Mouse (Mus musculus) CH12.LX (cell line): ENCODE measurements around the gene Myom1. TPM values are rescaled to one million over a fixed set of nuclear protein-coding genes. Genes with fewer than 3 reads are reported as not detected.

Source experiments
- DNase-seq: peaks from one replicate; pipeline ENCODE4 v3.0.0-alpha.2; 2013; ENCODE audit errors: extremely low read depth
- H3K27ac ChIP-seq: 2 replicates; pipeline ENCODE4 v1.5.1; 2012; ENCODE audit warnings: low read depth, mild to moderate bottlenecking, control low read depth, moderate library complexity; ENCODE audit not compliant: insufficient read depth
- H3K27me3 ChIP-seq: replicated peaks from 2 replicates; pipeline ENCODE3; 2012; ENCODE audit warnings: inconsistent platforms
- H3K36me3 ChIP-seq, 2 experiments: replicated peaks in 1 of 2; 2 replicates each; pipeline versions ENCODE3 to v1.6.1; 2012; ENCODE audit warnings: inconsistent platforms in 1 of 2, low read length in 1 of 2, mild to moderate bottlenecking in 1 of 2, mixed read lengths in 1 of 2, moderate library complexity in 1 of 2; ENCODE audit not compliant: control insufficient read depth in 1 of 2, insufficient read depth in 1 of 2
- H3K4me1 ChIP-seq, 2 experiments: 2 replicates each; pipeline ENCODE4 v1.6.1; 2012; ENCODE audit warnings: inconsistent platforms in 1 of 2, moderate library complexity in 1 of 2; ENCODE audit not compliant: insufficient read depth in 2 of 2, control insufficient read depth in 1 of 2
- H3K4me2 ChIP-seq: 2 replicates; pipeline ENCODE4 v1.6.1; 2012; ENCODE audit warnings: low read depth, mild to moderate bottlenecking, control low read depth; ENCODE audit not compliant: poor library complexity, insufficient read depth, severe bottlenecking
- H3K4me3 ChIP-seq, 3 experiments: fragments of 150-350 bp in 1 of 3; sonication (generic) in 1 of 3; replicated peaks in 1 of 3; 2 replicates each; pipeline versions ENCODE3 to v1.5.1; 2011 to 2012; ENCODE audit warnings: low read depth in 2 of 3, low read length in 2 of 3, mild to moderate bottlenecking in 2 of 3, moderate library complexity in 2 of 3, control low read depth in 1 of 3, improper control_type of control experiment in 1 of 3, inconsistent platforms in 1 of 3, mixed read lengths in 1 of 3; ENCODE audit not compliant: poor library complexity in 1 of 3
- H3K79me2 ChIP-seq: replicated peaks from 2 replicates; pipeline ENCODE4 v1.6.1; 2012; ENCODE audit warnings: mild to moderate bottlenecking, moderate library complexity; ENCODE audit not compliant: control insufficient read depth, poor library complexity, insufficient read depth, severe bottlenecking; ENCODE audit errors: extremely low read depth
- H3K9ac ChIP-seq: 2 replicates; pipeline ENCODE4 v1.6.1; 2012; ENCODE audit warnings: low read depth, mild to moderate bottlenecking, control low read depth, moderate library complexity; ENCODE audit not compliant: insufficient read depth
- H3K9me3 ChIP-seq: replicated peaks from 2 replicates; pipeline ENCODE3; 2012; ENCODE audit warnings: low read length, inconsistent platforms, mixed read lengths
- CHD1 ChIP-seq: IDR thresholded peaks from 2 replicates; pipeline ENCODE4 v1.6.1; 2012; ENCODE audit warnings: low read depth, low read length, improper control_type of control experiment, inconsistent platforms
- CTCF ChIP-seq, 2 experiments: IDR thresholded peaks in 1 of 2; conservative IDR thresholded peaks in 1 of 2; 2 replicates each; pipeline ENCODE4 v1.5.1; 2011 to 2012; ENCODE audit warnings: low read depth in 2 of 2, low read length in 2 of 2, improper control_type of control experiment in 1 of 2, inconsistent platforms in 1 of 2, mild to moderate bottlenecking in 1 of 2, moderate library complexity in 1 of 2
- EP300 ChIP-seq: IDR thresholded peaks from 2 replicates; pipeline ENCODE4 v1.6.1; 2011; ENCODE audit warnings: low read length, improper control_type of control experiment
- ETS1 ChIP-seq: conservative IDR thresholded peaks from 2 replicates; pipeline ENCODE4 v1.6.1; 2012; ENCODE audit warnings: low read depth, mild to moderate bottlenecking, inconsistent platforms, low read length, improper control_type of control experiment, moderate library complexity
- GABPA ChIP-seq: IDR thresholded peaks from 2 replicates; pipeline ENCODE4 v1.6.1; 2012; ENCODE audit warnings: low read depth, low read length, improper control_type of control experiment, inconsistent platforms; ENCODE audit not compliant: insufficient replicate concordance
- HCFC1 ChIP-seq: IDR thresholded peaks from 2 replicates; pipeline ENCODE4 v1.6.1; 2012; ENCODE audit warnings: low read depth, mild to moderate bottlenecking, inconsistent platforms, low read length, improper control_type of control experiment
- JUND ChIP-seq: conservative IDR thresholded peaks from 2 replicates; pipeline ENCODE4 v1.6.1; 2011; ENCODE audit warnings: low read depth, low read length, improper control_type of control experiment
- MAFK ChIP-seq: IDR thresholded peaks from 2 replicates; pipeline ENCODE4 v1.6.1; 2011; ENCODE audit warnings: low read length, improper control_type of control experiment; ENCODE audit not compliant: insufficient replicate concordance
- MEF2A ChIP-seq: IDR thresholded peaks from 2 replicates; pipeline ENCODE4 v1.6.1; 2014; ENCODE audit warnings: low read depth, mild to moderate bottlenecking, inconsistent platforms, low read length, improper control_type of control experiment, borderline replicate concordance
- MXI1 ChIP-seq: IDR thresholded peaks from 2 replicates; pipeline ENCODE4 v1.6.1; 2011; ENCODE audit warnings: mild to moderate bottlenecking, low read depth, low read length, improper control_type of control experiment
- NRF1 ChIP-seq: IDR thresholded peaks from 2 replicates; pipeline ENCODE4 v1.6.1; 2014; ENCODE audit warnings: low read depth, mild to moderate bottlenecking, inconsistent platforms, low read length, improper control_type of control experiment, moderate library complexity
- POLR2AphosphoS2 ChIP-seq: IDR thresholded peaks from 2 replicates; pipeline ENCODE4 v1.6.1; 2011; ENCODE audit warnings: low read depth, low read length, improper control_type of control experiment
- RCOR1 ChIP-seq: conservative IDR thresholded peaks from 2 replicates; pipeline ENCODE4 v1.6.1; 2012; ENCODE audit warnings: low read depth, mild to moderate bottlenecking, inconsistent platforms, low read length, improper control_type of control experiment
- SIN3A ChIP-seq: IDR thresholded peaks from 2 replicates; pipeline ENCODE4 v1.6.1; 2012; ENCODE audit warnings: low read length, improper control_type of control experiment, inconsistent platforms
- SMC3 ChIP-seq: IDR thresholded peaks from 2 replicates; pipeline ENCODE4 v1.6.1; 2011; ENCODE audit warnings: low read depth, low read length, improper control_type of control experiment
- TBP ChIP-seq: conservative IDR thresholded peaks from 2 replicates; pipeline ENCODE4 v1.6.1; 2011; ENCODE audit warnings: low read depth, low read length, improper control_type of control experiment
- UBTF ChIP-seq: IDR thresholded peaks from 2 replicates; pipeline ENCODE4 v1.6.1; 2012; ENCODE audit warnings: low read depth, mild to moderate bottlenecking, inconsistent platforms, low read length, improper control_type of control experiment, moderate library complexity
- USF1 ChIP-seq: IDR thresholded peaks from 2 replicates; pipeline ENCODE4 v1.6.1; 2014; ENCODE audit warnings: low read depth, mild to moderate bottlenecking, inconsistent platforms, low read length, improper control_type of control experiment
- USF2 ChIP-seq: conservative IDR thresholded peaks from 2 replicates; pipeline ENCODE4 v1.6.1; 2011; ENCODE audit warnings: low read depth, low read length, improper control_type of control experiment
- ZC3H11A ChIP-seq: IDR thresholded peaks from 2 replicates; pipeline ENCODE4 v1.6.1; 2012; ENCODE audit warnings: low read depth, mild to moderate bottlenecking, inconsistent platforms, low read length, improper control_type of control experiment
- ZMIZ1 ChIP-seq: IDR thresholded peaks from 2 replicates; pipeline ENCODE4 v1.6.1; 2012; ENCODE audit warnings: low read depth, mild to moderate bottlenecking, inconsistent platforms, low read length, improper control_type of control experiment
- ZNF384 ChIP-seq: IDR thresholded peaks from 2 replicates; pipeline ENCODE4 v1.6.1; 2012; ENCODE audit warnings: low read depth, low read length, improper control_type of control experiment, inconsistent platforms
- dilution Hi-C: fragments of 300-500 bp; cut with MboI; formaldehyde crosslinking; loops from 2 replicates; pipeline ENCODE4 v1.14.3; 2020; ENCODE audit warnings: low sequenced_read_pairs; ENCODE audit not compliant: extremely low pct_unique_long_range_greater_than_20kb, extremely low pct_ligation_motif_present
- in situ Hi-C: fragments of 300-500 bp; cut with MboI; formaldehyde crosslinking; loops from 3 replicates; pipeline ENCODE4 v1.14.3; 2019; ENCODE audit warnings: low sequenced_read_pairs, low pct_ligation_motif_present, low pct_unique_long_range_greater_than_20kb, mixed read lengths
- polyA plus RNA-seq: library from polyadenylated mRNA; unstranded; fragments of >175 nt; gene quantifications from 2 replicates; pipeline ENCODE4 v1.2.1, GENCODE M21; 2012; ENCODE audit warnings: low read depth; ENCODE audit not compliant: insufficient read length
- total RNA-seq, 2 experiments: library from RNA; depleted of rRNA; stranded (reverse); fragments of 300-350 nt in 1 of 2; fragments of >200 nt in 1 of 2; gene quantifications; 2 replicates each; pipeline ENCODE4 v1.2.3; 2012 to 2014

The Myom1 gene
- total and polyA plus RNA-seq, 3 experiments: 0.26 to 0.93 (median 0.55) TPM

DNA sequence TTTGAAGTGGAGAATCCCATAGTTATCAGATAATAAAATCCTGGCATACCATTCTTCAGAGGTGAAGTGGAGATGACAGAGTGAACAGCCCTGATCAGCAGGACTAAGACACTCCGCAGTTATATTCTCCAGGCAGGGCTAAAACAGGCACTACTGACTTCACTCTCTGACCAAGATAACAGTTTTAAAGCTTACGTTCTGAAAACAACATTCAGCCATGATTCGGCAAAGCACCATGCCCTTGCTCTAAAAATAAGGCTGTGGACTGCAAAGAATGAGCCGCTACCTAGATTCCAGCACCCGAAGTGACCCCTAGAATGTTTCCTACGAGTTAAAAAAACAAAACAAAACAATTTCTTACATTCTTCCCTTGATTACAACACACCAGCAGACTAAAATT, 4.6 kb upstream of the Myom1 start:
- DNase-seq: no peak
- Histone ChIP-seq H3K27ac (no peak overlapping the region), H3K4me2 (no peak overlapping the region), H3K79me2 (peaks cover 63% of the 10 kb centered on the region), H3K9ac (no peak overlapping the region), H3K27me3 (no peaks in the 10 kb centered on the region), H3K36me3 (peaks cover 16 to 45% of the 10 kb centered on the region in 2 experiments), H3K9me3 (no peaks in the 10 kb centered on the region), H3K4me1 (peaks cover 12 to 67% of the 10 kb centered on the region in 2 experiments), H3K4me3 (no peak overlapping the region)
- TF ChIP-seq MAFK: no peak
- TF ChIP-seq ETS1: no peak
- no peak for TF ChIP-seq SIN3A
- no peak for TF ChIP-seq ZNF384
- no peak for TF ChIP-seq TBP
- TF ChIP-seq UBTF: no peak
- TF ChIP-seq MEF2A: no peak
- TF ChIP-seq NRF1: no peak
- no peak for TF ChIP-seq EP300
- no peak for TF ChIP-seq CTCF (conservative IDR thresholded peaks at IDR 0.05 in 1 of 2, IDR thresholded peaks at IDR 0.05 in 1 of 2; ENCODE audit: low read depth in 2 of 2, low read length in 2 of 2)
- TF ChIP-seq GABPA: no peak
- TF ChIP-seq JUND: no peak
- no peak for TF ChIP-seq CHD1
- no peak for TF ChIP-seq MXI1
- no peak for TF ChIP-seq HCFC1
- TF ChIP-seq USF1: no peak
- no peak for TF ChIP-seq POLR2AphosphoS2
- TF ChIP-seq ZMIZ1: no peak
- TF ChIP-seq ZC3H11A: no peak
- in situ Hi-C loops: no loop called here
- dilution Hi-C loops: no loop called here

DNA sequence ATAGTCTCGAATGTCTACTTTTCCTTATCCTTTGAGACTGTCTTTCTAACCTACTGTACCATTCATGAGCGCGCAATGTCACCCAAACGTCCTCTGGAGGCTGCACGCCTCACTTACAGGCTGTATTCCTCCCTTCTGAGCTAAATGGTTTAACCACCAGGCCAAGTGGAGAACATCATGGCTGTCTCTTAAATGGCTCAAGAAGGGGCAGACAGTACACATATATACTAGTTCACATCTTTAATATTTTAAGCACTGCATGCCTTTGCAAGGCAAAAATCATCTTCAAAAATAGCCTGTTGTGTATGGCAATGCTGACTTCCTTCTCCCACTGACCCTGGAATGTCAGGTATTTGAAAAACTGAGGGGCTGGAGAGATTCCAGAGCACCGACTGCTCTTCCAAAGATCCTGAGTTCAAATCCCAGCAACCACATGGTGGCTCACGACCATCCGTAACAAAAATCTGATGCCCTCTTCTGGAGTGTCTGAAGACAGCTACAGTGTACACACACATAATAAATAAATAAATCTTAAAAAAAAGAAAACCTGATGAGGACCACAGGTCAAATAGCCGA, 3.9 kb upstream of the Myom1 start:
- peaks cover 63% of the 10 kb centered on the region for H3K79me2 ChIP-seq
- peaks cover 16 to 40% of the 10 kb centered on the region in 2 experiments for H3K36me3 ChIP-seq
- dilution Hi-C loops: no loop called here
- H3K27me3 ChIP-seq: no peaks in the 10 kb centered on the region
- no peak overlapping the region for H3K27ac ChIP-seq
- peaks cover 16 to 67% of the 10 kb centered on the region in 2 experiments for H3K4me1 ChIP-seq
- TF ChIP-seq ZC3H11A (no peak), HCFC1 (no peak), SMC3 (no peak), USF2 (no peak), RCOR1 (no peak), ZMIZ1 (no peak), SIN3A (no peak)
- DNase-seq: no peak
- H3K4me3 ChIP-seq: no peak overlapping the region
- H3K9ac ChIP-seq: no peak overlapping the region
- in situ Hi-C loops: no loop called here
- H3K9me3 ChIP-seq: no peaks in the 10 kb centered on the region
- no peak overlapping the region for H3K4me2 ChIP-seq
